Mouse (Mus musculus) lung, postnatal 36 days (tissue): Measurements from ENCODE around the gene Plekhn1.

Experiments used
- DNase-seq: peaks from one replicate; pipeline ENCODE4 v3.0.0; 2022; ENCODE audit warnings: mixed read lengths

Gene Plekhn1

GRCm38 (mm10) chr4:156184291-156184954 is 50.2 kb downstream of the Plekhn1 start:
- DNase-seq, result no peak

GRCm38 (mm10) chr4:156183747-156184146 is 50.9 kb downstream of the Plekhn1 start:
- no peak for DNase-seq

DNA sequence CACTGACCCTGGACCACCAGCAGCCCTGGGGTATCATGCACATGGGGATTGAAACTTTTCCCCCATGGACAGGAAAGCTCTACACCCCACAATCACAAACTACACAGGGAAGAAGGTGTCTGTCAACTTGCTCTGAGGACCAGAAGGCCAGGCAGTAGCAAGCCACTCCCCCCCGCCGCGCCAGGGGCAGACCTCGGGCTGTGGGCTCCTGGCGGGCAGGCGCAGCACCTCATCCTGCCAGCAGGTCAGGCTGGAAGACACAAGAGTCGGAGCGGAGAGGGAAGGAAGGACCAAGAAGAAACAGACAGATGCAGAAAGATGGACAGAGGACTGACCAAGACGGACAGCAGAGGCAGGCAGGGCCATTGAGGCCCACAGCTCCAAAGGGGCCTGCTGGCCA is 57.0 kb downstream of the Plekhn1 start:
- no peak for DNase-seq

- DNase-seq, result no peak
Observed at GRCm38 (mm10) chr4:156171828-156172227, 62.8 kb downstream of the Plekhn1 start.
